Mouse (Mus musculus): ENCODE data around the gene Gm2075.
"Not testable (repeated sequence)": the region's sequence is repeated elsewhere in the genome, so short reads cannot be mapped to it uniquely, and the experiment has no call there.

Gm2075 gene

DNA sequence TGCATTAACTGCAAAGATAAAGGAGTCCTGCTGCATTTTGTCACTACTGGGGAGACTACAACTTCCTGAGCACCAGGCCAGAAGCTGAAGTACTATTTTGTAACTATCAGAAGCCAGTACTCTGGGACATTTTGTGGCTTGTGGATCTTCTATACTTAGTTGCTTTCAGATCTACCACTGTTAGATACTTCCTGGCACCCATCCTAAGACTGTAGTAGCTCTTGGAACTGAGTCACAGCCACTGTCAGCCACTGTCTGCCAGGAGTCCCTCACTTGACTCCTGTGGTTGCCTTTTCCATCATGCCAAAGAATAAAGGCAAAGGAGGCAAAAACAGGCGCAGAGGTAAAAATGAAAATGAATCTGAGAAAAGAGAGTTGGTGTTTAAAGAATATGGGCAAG is at the start of gene Gm2075:
Gene Gm2075 (plus strand): TSS at position 301 of the 400 bp plus-strand sequence.
- not testable (repeated sequence) for DNase-seq (ENCODE audit: low spot score in 2 of 2)

DNA sequence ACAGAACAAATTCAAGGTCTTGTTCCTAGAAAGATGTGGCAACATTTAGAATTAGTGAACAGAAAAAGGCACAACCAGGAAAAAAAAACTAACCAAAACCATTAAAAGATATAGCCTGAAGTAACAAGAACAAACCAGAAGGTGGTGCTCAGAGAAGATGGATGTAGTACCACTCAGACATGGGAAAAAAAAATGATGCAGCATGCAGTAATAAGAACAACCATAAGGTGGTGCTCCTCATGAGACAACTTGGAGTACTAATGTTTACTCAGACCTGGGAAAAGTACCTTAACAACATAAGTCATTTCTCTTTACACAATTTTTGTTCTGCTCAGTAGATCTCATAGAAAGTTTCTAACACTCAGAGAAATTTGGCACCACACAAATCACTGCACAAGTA is 27.6 kb upstream of the Gm2075 start:
- DNase-seq (ENCODE audit: low spot score in 2 of 2), result not testable (repeated sequence)

DNA sequence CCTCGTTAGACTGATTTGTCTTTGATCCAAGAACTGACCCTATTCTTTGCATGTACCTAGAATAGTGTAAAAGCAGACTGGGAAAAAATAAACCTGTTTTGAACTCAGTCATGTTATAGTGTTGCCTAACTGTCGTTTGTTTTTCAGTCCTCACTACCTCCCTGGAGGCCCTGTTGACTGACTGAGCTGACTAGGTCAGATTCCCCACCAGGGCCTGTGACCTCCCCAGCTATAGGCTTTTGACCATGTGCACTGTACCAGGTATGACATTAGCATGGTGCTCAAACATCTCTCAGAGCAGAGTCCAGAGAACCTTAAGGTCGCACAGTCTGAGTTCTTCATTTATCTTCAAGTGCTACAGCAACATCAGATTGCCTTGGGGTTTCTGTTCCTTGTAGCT is 7.5 kb upstream of the Gm2075 start:
- not testable (repeated sequence) for DNase-seq (ENCODE audit: low spot score in 2 of 2)

DNA sequence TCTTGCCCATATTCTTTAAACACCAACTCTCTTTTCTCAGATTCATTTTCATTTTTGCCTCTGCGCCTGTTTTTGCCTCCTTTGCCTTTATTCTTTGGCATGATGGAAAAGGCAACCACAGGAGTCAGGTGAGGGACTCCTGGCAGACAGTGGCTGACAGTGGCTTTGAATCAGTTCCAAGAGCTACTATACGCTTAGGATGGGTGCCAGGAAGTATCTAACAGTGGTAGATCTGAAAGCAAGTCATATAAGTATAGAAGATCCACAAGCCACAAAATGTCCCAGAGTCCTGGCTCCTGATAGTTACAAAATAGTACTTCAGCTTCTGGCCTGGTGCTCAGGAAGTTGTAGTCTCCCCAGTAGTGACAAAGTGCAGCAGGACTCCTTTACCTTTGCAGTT is 7.0 kb downstream of the Gm2075 start, which contains the start of gene Gm6803:
Gene Gm6803 (minus strand): TSS at position 101 of the 400 bp plus-strand sequence.
- DNase-seq (ENCODE audit: low spot score in 2 of 2), result not testable (repeated sequence)

DNA sequence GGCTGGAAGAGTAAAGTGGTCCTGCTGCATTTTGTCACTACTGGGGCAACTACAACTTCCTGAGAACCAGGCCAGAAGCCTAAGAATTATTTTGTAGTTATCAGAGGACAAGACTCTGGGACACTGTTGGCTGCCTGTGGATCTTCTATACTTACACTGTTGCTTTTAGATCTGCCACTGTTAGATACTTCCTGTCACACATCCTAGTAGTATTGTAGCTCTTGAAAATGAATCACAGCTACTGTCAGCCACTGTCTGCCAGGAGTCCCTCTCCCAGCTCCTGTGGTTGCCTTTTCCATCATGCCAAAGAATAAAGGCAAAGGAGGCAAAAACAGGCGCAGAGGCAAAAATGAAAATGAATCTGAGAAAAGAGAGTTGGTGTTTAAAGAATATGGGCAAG is 15.1 kb downstream of the Gm2075 start, which contains the start of gene Gm2056:
Gene Gm2056 (plus strand): TSS at position 301 of the 400 bp plus-strand sequence.
- DNase-seq (ENCODE audit: low spot score in 2 of 2), result not testable (repeated sequence)

DNA sequence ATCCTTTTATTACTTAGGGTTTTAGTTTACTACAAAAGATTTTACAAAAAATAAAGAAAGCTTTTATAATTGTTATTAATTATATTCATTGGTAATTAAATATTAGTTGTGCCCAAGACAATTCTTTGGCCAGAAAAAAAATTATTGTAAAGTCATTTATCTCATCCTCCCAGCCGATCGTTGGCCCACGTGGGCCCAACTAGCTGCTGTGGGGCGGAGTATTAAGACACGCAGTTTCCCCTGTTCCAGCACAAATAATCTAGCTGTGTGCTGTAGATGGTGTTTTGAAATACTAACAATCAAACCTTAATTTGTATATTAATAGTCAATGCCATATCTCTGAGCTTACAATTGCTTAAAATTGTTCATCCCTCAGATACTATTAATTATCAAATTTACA is 20.6 kb downstream of the Gm2075 start:
- not testable (repeated sequence) for DNase-seq (ENCODE audit: low spot score in 2 of 2)

DNA sequence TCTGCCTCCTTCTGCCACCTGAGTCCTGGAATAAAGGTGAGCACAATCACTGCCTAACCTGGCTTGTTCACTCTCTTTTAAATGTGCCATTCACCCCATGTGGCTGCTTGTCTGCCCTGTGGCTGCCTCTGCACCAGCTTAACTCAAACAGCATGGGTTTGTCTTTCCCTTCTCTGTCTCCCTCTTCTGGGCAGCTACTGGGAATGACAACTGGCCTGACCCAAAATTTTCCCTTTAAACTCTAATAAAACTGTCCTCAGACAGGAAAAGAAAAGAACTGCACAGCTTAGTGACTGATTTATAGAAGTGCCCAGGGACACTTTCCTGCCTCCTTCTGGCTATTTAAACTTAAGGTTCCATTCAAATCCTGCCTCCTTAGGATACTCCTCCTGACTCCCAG is 27.4 kb downstream of the Gm2075 start:
- DNase-seq (ENCODE audit: low spot score in 2 of 2), result not testable (repeated sequence)

DNA sequence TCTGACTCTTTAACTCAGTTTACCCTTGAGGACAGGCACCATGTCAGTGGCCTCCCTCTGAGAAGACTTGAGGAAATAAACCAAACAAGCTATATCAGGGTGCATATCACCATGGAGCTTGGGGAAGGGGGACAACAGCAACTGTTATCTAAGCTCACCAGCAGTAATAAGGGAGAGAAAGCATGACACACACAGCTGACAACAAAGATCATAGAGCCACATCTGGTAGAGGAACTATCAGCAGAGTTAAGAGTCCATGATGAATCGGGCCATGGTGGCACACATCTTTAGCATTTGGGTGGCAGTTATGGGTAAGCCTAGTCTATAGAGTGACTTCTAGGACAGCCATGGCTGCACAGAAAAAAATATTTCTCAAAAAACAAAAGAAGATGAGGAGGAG is 28.1 kb downstream of the Gm2075 start:
- not testable (repeated sequence) for DNase-seq (ENCODE audit: low spot score in 2 of 2)

DNA sequence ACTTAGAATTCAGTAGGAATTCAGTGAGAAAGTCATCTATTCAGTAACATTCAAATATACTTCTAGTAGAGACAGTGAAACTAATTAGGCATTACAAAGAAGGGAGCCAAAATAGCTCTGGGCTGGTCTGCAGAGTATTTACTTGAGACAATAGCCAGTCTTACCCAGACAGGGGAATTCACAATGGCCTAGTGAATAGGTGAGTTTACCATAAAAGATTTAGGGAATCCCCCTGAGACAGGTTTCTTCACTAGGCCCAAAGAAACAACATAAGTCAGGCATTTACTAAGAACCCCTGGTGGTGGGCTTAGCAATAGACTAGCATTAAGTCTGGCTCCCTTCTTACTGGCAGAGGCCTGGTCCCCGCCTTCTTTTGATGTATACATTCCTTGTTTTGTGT is 33.6 kb downstream of the Gm2075 start:
- DNase-seq (ENCODE audit: low spot score in 2 of 2), result not testable (repeated sequence)
